Mouse (Mus musculus): ENCODE results near the gene Hmox2.

The Hmox2 gene

GRCm38 (mm10) chr16:4785706-4786105 lies 59.5 kb downstream of the Hmox2 start:
- DNase-seq = no peak

- no peak for DNase-seq
These were observed 62.0 kb downstream of the Hmox2 start for GRCm38 (mm10) chr16:4788176-4788575.

GRCm38 (mm10) chr16:4789311-4789768 lies 63.2 kb downstream of the Hmox2 start:
- peak; percentile 64 for DNase-seq

- peak; percentile 98 for DNase-seq
These were observed 63.8 kb downstream of the Hmox2 start, which contains the start of gene Cdip1 for GRCm38 (mm10) chr16:4789810-4790559. Gene Cdip1, minus strand, starts transcription at chr16:4790292.

GRCm38 (mm10) chr16:4791332-4791731 lies 65.2 kb downstream of the Hmox2 start:
- DNase-seq = no peak

- no peak for DNase-seq
These were observed 70.5 kb downstream of the Hmox2 start for GRCm38 (mm10) chr16:4796631-4797030.
